Mouse (Mus musculus) small intestine, adult 2 months (tissue): ENCODE data around the gene Hc.

Source experiments
- CTCF ChIP-seq: fragments of 200-500 bp; IDR thresholded peaks from 2 replicates; pipeline ENCODE4 v1.5.1; 2012; ENCODE audit warnings: low read depth, mild to moderate bottlenecking, control low read depth, inconsistent platforms, low read length, moderate library complexity, mixed read lengths; ENCODE audit not compliant: insufficient replicate concordance, insufficient read length; ENCODE audit errors: extremely low read depth
- POLR2A ChIP-seq: fragments of 200-500 bp; IDR thresholded peaks from 2 replicates; pipeline ENCODE4 v1.6.1; 2012; ENCODE audit warnings: low read depth, mild to moderate bottlenecking, control low read depth, inconsistent platforms, low read length, moderate library complexity

- TF ChIP-seq CTCF = no peak
- TF ChIP-seq POLR2A = no peak
These were observed 5.4 kb upstream of the Hc start for GRCm38 (mm10) chr2:35066525-35067082.
